Mouse (Mus musculus) layer of hippocampus, adult 2 months (tissue): ENCODE measurements at regions not wholly inside any gene's neighbourhood (a gene's known extent, or its start where the extent isn't known, plus 50 kb on each side); places are given as distances from the start of the nearest gene placed in this dataset.

Experiments
- DNase-seq, 2 experiments: peaks; one replicate each; pipeline ENCODE4 v3.0.0; 2022; ENCODE audit warnings: low spot score in 2 of 2
- H3K27ac ChIP-seq: fragments of 200-600 bp; 2 replicates; pipeline ENCODE4 v1.8.1; 2022
- H3K4me3 ChIP-seq: fragments of 200-600 bp; 2 replicates; pipeline ENCODE4 v1.8.1; 2022; ENCODE audit warnings: mild to moderate bottlenecking
- CTCF ChIP-seq: fragments of 200-600 bp; conservative IDR thresholded peaks from 2 replicates; pipeline ENCODE4 v1.8.1; 2022; ENCODE audit warnings: antibody characterized with exemption, mild to moderate bottlenecking, moderate library complexity

DNA sequence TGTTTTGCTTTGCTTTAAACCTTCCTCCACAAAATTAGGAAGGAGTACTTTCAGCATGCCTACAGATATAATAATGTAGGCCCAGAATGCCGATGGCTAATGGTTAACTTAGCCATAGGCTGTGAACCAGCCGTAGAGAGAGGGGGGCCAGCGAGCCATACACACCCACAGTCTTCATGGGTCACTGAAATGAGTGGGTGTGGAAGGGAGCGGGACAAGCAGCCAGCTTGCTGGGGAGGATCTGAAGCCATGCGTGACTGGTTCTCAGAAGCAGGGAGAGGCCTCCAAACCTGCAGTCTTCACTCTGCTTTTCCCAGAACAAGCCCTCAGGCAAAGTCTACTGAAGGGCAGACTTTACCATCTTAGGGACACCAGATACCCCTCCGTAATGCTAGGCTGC lies 50.8 kb upstream of the Ptpn13 start:
- DNase-seq, result no peak
- TF ChIP-seq CTCF, result no peak
- Histone ChIP-seq H3K27ac (no peak overlapping the region), H3K4me3 (no peak overlapping the region)

GRCm38 (mm10) chr5:103373089-103373488 lies 51.9 kb upstream of the Ptpn13 start:
- H3K4me3 ChIP-seq, result no peak overlapping the region
- no peak overlapping the region for H3K27ac ChIP-seq
- no peak for DNase-seq
- TF ChIP-seq CTCF, result peak; percentile 40

DNA sequence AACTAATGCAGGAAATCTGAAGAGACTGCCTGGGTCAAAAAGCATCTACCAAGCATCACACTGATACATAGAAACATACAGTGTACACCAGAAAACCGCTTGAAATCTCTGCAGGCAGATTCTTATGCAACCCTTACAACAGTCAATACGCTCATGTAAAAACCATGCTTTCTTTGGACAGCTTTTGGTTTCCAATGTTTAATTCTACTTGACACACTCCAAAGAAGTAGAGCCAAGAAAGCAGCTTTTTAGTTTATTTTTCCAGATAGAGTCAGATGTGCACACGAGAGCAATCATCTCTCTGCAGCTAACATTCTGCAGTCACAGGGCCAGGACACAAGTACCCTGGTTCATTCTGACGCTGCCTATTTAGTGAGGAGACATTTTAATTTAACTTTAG lies 54.5 kb upstream of the Ptpn13 start:
- no peak for TF ChIP-seq CTCF
- no peak for DNase-seq
- Histone ChIP-seq H3K4me3 (no peak overlapping the region), H3K27ac (no peak overlapping the region)

DNA sequence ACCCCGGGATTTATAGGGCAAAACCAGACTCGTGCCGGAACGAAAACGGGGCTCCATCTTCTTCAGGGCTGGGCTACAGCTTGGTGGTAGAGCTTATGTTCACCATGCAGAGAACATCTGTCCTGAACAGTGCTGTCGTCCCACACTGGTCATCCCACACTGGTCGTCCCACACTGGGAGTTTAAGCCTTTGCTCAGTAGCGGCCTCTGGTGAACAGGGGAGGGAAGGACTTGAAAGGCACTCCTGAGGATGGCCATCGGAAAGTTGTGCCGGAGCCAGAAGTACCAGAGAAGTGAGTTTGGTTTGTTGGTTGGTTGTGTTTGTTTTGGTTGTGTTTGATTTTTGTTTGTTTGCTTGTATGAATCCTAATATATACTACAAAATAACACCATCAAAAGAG lies 56.0 kb upstream of the Ptpn13 start:
- no peak for DNase-seq
- TF ChIP-seq CTCF, result peak; percentile 48
- Histone ChIP-seq H3K4me3 (no peak overlapping the region), H3K27ac (no peak overlapping the region)

DNA sequence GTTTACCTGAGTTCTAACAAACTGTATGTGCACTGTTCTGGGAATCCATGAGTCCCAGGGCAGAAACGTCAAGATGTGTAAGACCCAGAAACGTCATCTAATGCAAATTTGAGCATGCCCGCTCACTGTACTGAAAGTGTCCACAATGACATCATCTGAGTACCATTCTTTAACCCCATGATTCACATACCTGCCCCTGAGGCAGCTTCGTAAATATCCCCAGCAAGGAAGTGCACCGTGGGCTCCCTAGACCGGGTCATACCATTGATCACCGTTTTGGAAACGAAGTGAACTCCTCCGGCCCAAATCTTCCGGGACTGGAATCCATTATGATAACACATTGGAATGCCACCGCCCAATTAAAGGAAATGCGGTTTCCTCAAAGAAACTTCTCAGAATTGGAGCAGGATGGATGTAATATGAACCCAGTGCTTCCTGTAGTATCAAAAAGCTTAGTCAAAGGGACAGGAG lies 57.8 kb upstream of the Ptpn13 start:
- H3K27ac ChIP-seq, result no peak overlapping the region
- no peak for TF ChIP-seq CTCF
- no peak overlapping the region for H3K4me3 ChIP-seq
- no peak for DNase-seq

- H3K27ac ChIP-seq, result no peak overlapping the region
- no peak overlapping the region for H3K4me3 ChIP-seq
- DNase-seq, result no peak
- no peak for TF ChIP-seq CTCF
Observed at GRCm38 (mm10) chr5:103365700-103366448, 59.1 kb upstream of the Ptpn13 start.

DNA sequence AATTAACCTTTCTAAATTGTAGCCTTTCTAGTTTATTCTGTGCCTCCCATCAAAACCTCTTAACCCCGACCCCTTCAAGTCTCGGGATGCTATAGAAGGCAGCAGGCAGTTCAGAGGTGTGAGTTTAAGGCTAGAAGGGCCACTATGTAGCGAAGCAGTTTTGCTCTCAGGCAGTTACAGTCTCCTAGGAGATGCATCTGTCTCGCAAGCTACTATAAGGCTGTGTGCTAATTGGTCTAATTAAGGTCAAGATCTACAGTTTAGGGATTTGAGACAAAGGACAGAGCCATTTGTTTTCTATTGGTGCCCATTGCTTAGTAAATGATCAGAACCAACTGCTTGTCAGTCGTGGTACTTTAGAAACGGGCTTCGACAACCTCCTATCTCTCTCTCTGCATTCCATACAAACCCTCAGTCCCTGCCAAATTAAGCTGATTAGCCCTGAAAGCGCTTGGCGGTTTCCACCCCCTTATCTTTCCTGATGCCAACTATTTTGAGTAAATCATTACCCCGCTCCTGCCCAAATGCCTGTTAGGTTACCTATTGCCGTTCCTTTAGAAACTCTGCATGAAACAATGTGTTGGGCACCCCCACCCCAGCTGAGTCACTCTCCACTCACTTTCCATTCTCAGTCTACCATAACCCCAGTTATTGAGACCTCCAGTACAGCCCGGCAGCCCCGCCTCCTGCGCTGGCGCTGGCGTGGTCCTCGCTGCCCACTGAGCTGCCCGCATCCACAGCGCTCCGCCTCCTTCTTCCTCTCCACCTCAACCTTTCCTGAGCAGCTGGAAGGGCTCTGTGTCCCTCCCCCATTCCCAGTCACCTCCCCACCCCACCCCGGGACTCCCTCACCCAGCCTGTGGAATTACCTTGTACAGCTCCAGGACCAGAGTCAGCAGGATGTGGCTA lies 59.9 kb upstream of the Ptpn13 start:
- Histone ChIP-seq H3K4me3 (peak overlapping the region; percentile 37), H3K27ac (no peak overlapping the region)
- no peak for TF ChIP-seq CTCF
- no peak for DNase-seq

- no peak for TF ChIP-seq CTCF
- Histone ChIP-seq H3K4me3 (no peak overlapping the region), H3K27ac (no peak overlapping the region)
- no peak for DNase-seq
Observed at GRCm38 (mm10) chr5:103360775-103361247, 64.2 kb upstream of the Ptpn13 start.

GRCm38 (mm10) chr5:103360360-103360759 lies 64.6 kb upstream of the Ptpn13 start:
- Histone ChIP-seq H3K4me3 (no peak overlapping the region), H3K27ac (no peak overlapping the region)
- no peak for TF ChIP-seq CTCF
- DNase-seq, result no peak

DNA sequence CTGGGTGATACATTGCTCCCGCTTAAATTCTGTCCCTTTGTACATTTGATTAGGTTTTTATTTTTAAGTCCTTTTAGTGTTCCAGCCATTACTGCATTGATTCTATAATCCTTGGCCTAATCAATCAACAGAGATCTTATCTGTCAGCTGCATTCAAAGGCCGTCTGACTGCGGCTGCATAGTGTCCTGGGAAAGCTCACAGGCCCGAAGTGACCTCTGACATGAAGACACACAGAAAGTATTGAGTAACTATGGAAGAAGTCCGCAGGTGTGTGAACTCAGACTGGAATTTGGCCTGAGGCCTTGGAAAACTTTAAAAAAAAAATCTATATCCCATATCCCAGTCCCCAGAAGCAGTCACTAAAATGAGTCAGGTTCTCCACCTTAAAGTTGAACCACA lies 67.4 kb upstream of the Ptpn13 start:
- no peak for TF ChIP-seq CTCF
- no peak for DNase-seq
- H3K4me3 ChIP-seq, result no peak overlapping the region
- H3K27ac ChIP-seq, result no peak overlapping the region

DNA sequence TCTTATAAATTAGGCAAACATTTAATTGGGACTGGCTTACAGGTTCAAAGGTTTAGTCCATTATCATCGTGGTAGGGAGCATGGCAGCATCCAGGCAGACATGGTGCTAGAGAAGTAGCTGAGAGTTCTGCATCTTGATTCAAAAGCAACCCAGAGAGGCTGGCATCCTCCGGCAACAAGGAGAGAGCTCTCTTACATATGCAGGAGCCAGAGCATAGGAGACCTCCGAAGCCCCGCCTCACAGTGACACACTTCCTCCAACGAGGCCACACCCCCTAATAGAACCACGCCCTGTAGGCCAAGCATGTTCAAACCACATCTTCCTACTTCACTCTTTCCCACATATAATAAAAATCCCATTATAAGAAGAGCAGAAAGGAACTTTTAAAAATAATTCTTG lies 68.5 kb upstream of the Ptpn13 start:
- Histone ChIP-seq H3K27ac (no peak overlapping the region), H3K4me3 (0 out of 2 replicates have a peak overlapping the region, but pooled peaks have one; percentile 4)
- DNase-seq, result no peak
- no peak for TF ChIP-seq CTCF

- Histone ChIP-seq H3K27ac (no peak overlapping the region), H3K4me3 (peak overlapping the region; percentile 38)
- TF ChIP-seq CTCF, result peak; percentile 93
- DNase-seq, result peak; percentile 59 to 70
Observed at GRCm38 (mm10) chr5:103355372-103356300, 69.4 kb upstream of the Ptpn13 start.
